Mouse (Mus musculus) Patski (cell line): Measurements from ENCODE around the gene Bcap29. TPM values are rescaled to one million over a fixed set of nuclear protein-coding genes. Genes with fewer than 3 reads are reported as not detected.

Experiments
- ATAC-seq: fragments of 100-300 bp; one replicate; pipeline ENCODE4 v1.8.0; 2021
- CTCF ChIA-PET: fragments of 350-600 bp; sonication (Branson Sonifier 250); formaldehyde crosslinking; loops from one replicate; lab custom pipeline; 2022; ENCODE audit warnings: inconsistent platforms; lab: Charles Lee
- POLR2A ChIA-PET: fragments of 350-600 bp; sonication (Branson Sonifier 250); formaldehyde crosslinking; loops from one replicate; lab custom pipeline; 2022; ENCODE audit warnings: antibody characterized with exemption, inconsistent platforms; lab: Charles Lee
- DNase-seq: peaks from one replicate; pipeline ENCODE4 v3.0.0-alpha.2; 2011; ENCODE audit warnings: low read depth, low spot score
- H3K27me3 ChIP-seq: fragments of 371-371 bp; one replicate; pipeline ENCODE4 v1.5.1; 2021
- CTCF ChIP-seq: fragments of 100-300 bp; IDR thresholded peaks from one replicate; pipeline ENCODE4 v1.5.1; 2021
- in situ Hi-C: fragments of 300-500 bp; cut with MboI; formaldehyde crosslinking; loops from 3 replicates; pipeline ENCODE4 v1.11.1; 2018; ENCODE audit warnings: low pct_unique_long_range_greater_than_20kb, mixed read lengths
- polyA plus RNA-seq: library from polyadenylated mRNA; unstranded; gene quantifications from one replicate; pipeline ENCODE4 v1.2.3, GENCODE M21; 2021

The Bcap29 gene
- polyA plus RNA-seq, 1 experiment from 2014 or later, result 28.3 TPM

GRCm38 (mm10) chr12:31546061-31546460 lies 88.4 kb downstream of the Bcap29 start:
- POLR2A ChIA-PET, result no interaction called here
- TF ChIP-seq CTCF, result no peak
- in situ Hi-C loops, result no loop called here
- DNase-seq, result no peak
- peaks cover 20% of the 10 kb centered on the region for H3K27me3 ChIP-seq
- no peak for ATAC-seq
- CTCF ChIA-PET, result interaction anchor here (1.4 kb wide), 1 partner anchor 19 kb away, joined by 4 read pairs; no protein-coding TSS in a partner anchor

- no peak for TF ChIP-seq CTCF
- ChIA-PET POLR2A (no interaction called here), CTCF (interaction anchor here (1.4 kb wide), 1 partner anchor 18 kb away, joined by 4 read pairs; no protein-coding TSS in a partner anchor)
- ATAC-seq, result no peak
- H3K27me3 ChIP-seq, result peaks cover 20% of the 10 kb centered on the region
- in situ Hi-C loops, result no loop called here
- no peak for DNase-seq
Observed at GRCm38 (mm10) chr12:31545219-31545618, 89.2 kb downstream of the Bcap29 start.

- POLR2A ChIA-PET, result no interaction called here
- no peak for TF ChIP-seq CTCF
Observed at GRCm38 (mm10) chr12:31541541-31541940, 92.9 kb downstream of the Bcap29 start.

More at GRCm38 (mm10) chr12:31541541-31541940, 92.9 kb downstream of the Bcap29 start:
- in situ Hi-C loops, result no loop called here
- DNase-seq (no peak), ATAC-seq (no peak)
- peaks cover 12% of the 10 kb centered on the region for H3K27me3 ChIP-seq
- CTCF ChIA-PET, result no interaction called here

Other genes starting within 250 kb of the Bcap29 start
- not detected for gene Slc26a3, start 243.8 kb downstream of the Bcap29 start, polyA plus RNA-seq
- 13.2 TPM for gene Cbll1, start 135.0 kb downstream of the Bcap29 start, polyA plus RNA-seq
- gene Slc26a4, start 74.7 kb downstream of the Bcap29 start, polyA plus RNA-seq, result 0.17 TPM
- gene Dus4l, start 20.2 kb upstream of the Bcap29 start, polyA plus RNA-seq, result 10.0 TPM
- gene Cog5, start 20.2 kb upstream of the Bcap29 start, polyA plus RNA-seq, result 26.9 TPM
- gene Gpr22, start 79.3 kb upstream of the Bcap29 start, polyA plus RNA-seq, result 0.01 TPM